Mouse (Mus musculus) hematopoietic stem cell, adult 5-6 weeks (primary cell): Measurements from ENCODE around the gene Pop5. TPM values are rescaled to one million over a fixed set of nuclear protein-coding genes. Genes with fewer than 3 reads are reported as not detected.

Experiments used
- ATAC-seq, 2 experiments: fragments of 125-278 bp in 1 of 2; replicated peaks in 1 of 2; 2 replicates each; pipeline ENCODE4 v1.8.0; 2016 to 2017; ENCODE audit warnings: inconsistent platforms in 2 of 2, mild to moderate bottlenecking in 2 of 2, moderate number of reproducible peaks in 2 of 2, low read depth in 1 of 2, moderate TSS enrichment in 1 of 2; ENCODE audit not compliant: low FRiP score in 2 of 2, poor library complexity in 2 of 2, severe bottlenecking in 2 of 2, insufficient read depth in 1 of 2, low TSS enrichment in 1 of 2
- total RNA-seq: library from RNA; stranded (forward); fragments of 172-1452, 232-1000 nt; gene quantifications from 2 replicates; pipeline ENCODE4 v1.2.3, GENCODE M21; 2017

The Pop5 gene
- total RNA-seq = 67.4 and 94.4 TPM in 2 replicates

- peak; percentile 68 to 79 for ATAC-seq
These were observed at the start of gene Pop5 for GRCm38 (mm10) chr5:115235786-115236263. Gene Pop5, plus strand, starts transcription at chr5:115235836.

DNA sequence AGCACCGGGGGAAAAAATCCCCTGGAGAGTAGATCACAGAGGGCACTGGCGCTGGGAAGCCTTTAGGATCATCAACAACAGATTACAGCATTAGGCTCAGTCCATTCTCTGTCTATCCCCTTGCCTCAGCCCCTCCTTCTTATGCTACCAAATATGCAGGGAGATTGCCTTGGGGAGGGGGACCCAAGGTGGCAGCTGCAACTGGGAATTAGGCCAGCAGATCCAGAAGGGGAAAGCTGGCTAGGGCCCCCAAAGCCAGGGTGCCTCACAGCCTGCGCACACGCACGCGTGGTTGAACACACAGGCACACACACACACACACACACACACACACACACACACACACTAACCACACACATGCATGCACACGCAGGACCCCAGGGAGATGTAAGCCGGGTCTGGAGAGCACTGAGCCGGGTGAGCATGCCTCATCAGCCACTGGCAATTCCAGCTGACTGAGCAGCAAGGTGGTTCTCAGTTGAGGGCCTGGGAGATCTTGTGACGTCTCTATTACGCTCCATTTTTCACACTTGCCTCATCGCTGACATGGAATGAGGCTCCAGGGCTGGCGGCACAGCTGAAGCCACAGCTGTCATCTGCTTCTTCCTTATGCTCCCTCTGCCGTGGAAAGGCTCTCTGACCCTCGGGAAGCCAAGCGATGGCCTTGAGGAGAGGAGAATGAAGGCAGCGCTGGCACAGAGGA is 49.1 kb upstream of the Pop5 start:
- no peak for ATAC-seq

DNA sequence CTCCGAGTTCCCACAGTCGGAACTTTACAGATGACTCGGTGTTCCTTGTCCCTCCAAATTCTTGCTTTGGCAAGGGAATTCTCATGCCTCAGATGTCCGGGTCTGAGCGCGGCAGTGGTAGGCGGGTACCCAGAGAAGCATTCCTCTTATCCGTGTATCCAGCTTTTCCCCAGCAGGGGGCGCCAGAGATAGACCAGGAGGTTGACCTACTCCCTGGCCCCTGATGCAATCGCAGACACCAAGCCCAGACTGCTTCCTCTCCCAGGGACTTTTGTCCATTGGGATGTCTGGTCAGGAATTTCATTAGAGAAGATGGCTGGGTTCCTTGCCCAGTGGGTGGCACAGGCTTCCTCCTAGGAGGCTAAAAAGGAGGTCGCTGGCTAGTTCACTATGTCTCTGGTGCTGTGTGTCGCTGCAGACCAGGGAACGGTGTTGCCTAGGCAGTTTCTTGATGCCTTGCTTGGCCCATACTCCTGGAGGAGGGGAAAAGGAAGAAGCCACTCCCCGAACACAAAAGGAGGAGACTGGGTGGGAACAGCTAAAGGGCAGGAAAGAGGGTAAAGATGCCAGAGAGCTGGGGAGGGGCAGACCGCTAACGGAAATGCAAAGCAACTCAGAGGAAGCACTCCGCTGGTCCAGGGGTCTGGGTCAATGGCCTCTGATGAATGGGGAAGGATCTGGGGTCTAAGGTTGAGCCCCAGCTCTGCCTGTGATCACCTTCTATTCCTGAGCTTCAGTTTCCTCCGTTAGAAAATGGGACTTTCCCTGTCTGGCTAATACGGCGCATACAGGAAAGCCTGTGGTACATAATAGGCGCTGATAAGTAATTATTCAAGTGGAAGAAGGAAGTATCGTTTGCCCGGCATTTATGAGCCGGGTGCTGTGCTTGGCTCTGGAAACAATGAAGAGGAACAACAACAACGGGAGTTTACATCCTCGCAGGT is 48.2 kb upstream of the Pop5 start:
- peak; percentile 56 to 68 for ATAC-seq

GRCm38 (mm10) chr5:115188824-115189223 is 46.8 kb upstream of the Pop5 start:
- ATAC-seq = no peak

DNA sequence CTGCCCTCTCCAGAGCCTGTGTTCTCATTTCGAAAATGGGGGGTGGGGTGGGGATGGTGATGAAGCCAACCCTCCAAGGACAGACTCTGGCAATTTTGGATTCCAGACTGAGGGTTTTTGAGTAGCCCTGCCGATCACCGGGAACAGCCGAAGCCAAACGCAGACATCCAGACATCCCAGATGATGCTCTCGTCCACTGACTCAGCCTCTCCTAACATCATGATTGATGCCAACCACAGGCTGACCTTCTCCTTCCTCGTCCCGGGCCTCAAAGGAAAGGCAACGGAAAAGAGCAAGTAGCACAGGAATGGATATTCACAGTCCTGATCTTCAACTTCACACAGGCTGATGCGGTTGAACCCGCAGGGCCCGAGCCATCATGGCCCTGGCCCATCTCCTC is 45.6 kb upstream of the Pop5 start:
- ATAC-seq = no peak

- no peak for ATAC-seq
These were observed 43.5 kb upstream of the Pop5 start for GRCm38 (mm10) chr5:115191880-115192827.

- no peak for ATAC-seq
These were observed 42.8 kb upstream of the Pop5 start for GRCm38 (mm10) chr5:115192828-115193195.

GRCm38 (mm10) chr5:115193226-115193625 is 42.4 kb upstream of the Pop5 start:
- ATAC-seq = no peak

- no peak for ATAC-seq
These were observed 41.7 kb upstream of the Pop5 start, which contains the start of gene Cabp1 for GRCm38 (mm10) chr5:115193669-115194625. Gene Cabp1, minus strand, starts transcription at chr5:115194381.

DNA sequence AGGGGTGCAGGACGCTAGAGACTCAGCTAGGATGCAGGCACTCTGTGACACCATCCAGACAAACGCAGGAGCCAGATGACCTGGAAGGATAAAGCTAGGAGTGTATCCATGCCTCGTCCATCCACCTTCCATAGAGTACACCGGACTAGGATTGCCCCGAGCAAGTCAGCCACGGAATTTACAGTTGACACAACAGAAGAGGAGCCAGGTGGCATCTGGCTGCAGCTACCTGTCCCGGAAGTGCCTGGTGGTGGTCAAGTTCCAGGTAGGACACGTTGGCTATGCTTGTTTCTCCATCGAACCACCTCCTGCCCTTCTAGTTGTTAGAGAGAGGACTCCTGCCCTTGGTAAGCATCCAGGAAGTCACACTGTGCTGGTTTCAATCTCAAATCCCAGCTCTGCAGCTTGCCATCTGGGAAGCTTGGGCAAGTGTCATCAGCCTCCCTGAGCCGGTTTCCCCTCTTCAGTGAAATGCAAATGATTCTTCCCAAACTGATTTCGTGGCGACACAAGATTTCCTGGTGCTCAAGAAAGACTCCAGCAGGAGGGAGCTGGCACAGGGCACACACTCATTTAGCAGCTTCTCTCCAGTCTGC is 40.9 kb upstream of the Pop5 start:
- ATAC-seq = no peak

- ATAC-seq = no peak; a peak in 1 of 4 replicates
These were observed 31.7 kb upstream of the Pop5 start for GRCm38 (mm10) chr5:115203735-115204561.

- ATAC-seq = peak in 1 of 2 experiments; percentile 51; a peak in 2 of 4 replicates
These were observed 30.9 kb upstream of the Pop5 start for GRCm38 (mm10) chr5:115204562-115205311.

GRCm38 (mm10) chr5:115207244-115207643 is 28.4 kb upstream of the Pop5 start:
- ATAC-seq = no peak

DNA sequence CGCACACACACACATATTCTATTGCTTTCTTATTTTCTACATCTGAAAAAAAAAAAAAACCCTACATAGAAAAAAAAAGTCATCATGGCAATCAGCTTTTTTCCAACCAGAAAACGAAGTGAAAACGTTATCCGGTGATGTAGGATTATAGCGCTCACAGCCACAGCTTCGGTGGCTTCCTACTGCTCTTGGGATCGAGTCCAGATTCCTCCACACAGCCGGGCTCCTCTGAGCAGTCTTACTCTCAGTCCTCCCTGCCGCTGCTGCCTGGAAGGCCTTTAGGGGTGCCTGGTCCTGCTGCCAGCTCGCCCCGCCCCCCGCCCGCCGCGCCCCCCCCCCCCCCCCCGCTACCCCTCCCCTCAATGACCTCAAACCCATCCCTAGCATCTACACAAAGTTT is 27.7 kb upstream of the Pop5 start:
- no peak for ATAC-seq

DNA sequence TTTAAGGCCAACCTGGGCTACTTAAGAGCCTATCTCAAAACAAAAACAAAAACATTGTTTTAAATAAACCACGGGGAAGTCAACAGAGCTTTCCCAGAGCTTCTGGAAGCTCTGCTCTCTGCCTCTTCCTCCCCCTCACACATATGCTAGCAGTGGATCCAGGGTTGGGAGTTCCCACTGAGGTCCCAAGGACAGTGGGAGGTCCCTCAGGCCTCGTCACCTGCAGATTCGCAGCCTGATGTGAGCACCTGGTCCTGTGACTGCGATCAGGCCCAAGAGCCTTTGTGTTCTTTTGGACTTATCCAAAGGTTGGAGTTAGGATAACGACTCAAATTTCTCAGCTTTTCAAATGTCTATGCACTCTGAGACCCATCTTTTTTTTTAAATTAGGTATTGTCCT is 27.0 kb upstream of the Pop5 start:
- no peak for ATAC-seq
